Mouse (Mus musculus) spleen, postnatal 10 days (tissue): ENCODE results near the gene Sh2b1.
A peak's percentile ranks its signal among the peaks of the same experiment; 100 is the strongest.

Experiments
- DNase-seq, 2 experiments: peaks; one replicate each; pipeline ENCODE4 v3.0.0; 2021 to 2022; ENCODE audit warnings: low spot score in 2 of 2

Sh2b1 gene

DNA sequence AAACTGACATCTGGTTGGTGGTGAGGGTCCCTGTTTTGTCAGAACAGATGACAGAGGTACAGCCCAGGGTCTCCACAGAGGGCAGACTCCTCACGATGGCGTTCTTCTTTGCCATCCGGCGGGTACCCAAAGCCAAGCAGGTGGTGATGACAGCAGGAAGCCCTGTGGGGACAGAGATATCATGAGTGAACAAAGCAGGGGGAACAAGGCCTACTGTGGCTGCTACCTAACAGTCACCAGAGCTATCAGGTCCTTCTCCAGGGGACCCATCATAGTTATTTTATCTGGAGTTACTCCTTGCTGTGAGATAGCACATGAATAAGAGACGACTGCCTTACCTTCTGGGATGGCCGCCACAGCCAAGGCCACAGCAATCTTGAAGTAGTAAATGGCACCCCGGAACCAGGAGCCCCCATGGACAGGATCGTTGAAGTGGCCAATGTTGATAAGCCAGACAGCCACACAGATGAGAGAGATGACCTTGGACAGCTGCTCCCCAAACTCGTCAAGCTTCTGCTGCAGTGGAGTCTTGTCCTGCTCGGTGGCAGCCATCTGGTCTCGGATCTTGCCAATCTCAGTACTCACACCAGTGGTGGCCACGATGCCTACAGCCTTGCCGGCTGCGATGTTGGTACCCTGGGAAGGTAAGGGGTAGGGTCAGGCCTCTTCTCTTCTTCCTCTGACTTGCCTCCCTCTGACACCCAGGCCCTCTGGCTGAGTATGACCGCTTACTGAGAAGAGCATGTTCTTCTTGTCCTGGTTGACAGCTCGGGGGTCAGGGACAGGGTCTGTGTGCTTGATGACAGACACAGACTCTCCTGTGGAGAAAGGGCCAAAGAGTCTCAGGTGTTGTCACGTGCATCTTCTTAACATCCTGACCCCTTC lies 18.6 kb downstream of the Sh2b1 start:
- DNase-seq: no peak

DNA sequence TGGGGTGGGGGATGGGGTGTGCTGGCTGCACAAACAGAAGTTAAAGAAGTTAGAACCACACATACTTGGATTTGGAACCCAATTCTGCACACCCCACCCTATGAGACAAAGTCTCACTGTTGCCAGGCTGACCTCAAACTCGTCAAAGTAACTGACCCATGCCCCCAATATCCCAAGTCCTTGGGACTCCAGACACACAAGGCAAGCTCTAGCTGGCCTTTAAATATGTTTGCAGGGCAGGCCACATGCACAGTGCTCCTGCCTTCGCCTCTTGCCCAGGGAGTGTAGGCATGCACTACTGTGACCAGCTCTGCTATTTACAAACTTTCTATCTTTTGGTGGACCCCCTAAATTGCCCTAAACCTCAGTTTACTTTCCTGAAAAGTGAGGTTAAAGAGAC lies 20.0 kb downstream of the Sh2b1 start:
- no peak for DNase-seq

DNA sequence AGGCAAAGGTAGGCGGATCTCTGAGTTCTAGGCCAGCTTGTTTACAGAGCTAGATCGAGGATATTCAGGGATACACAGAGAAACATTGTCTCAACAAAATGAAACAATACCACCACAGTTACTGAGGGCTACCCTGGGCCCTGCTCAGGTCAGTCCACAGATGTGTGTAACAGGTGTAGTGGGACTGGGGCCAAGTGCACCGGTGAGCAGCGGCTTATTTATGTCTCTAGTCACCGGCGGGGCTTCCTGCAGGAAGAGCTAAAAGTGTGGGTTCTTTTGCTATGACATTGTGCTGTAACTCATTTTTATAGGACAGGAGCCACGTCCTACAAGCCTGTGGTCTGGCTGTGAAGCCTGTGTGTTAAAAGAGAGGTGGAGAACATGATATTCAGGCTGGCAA lies 21.4 kb downstream of the Sh2b1 start:
- DNase-seq: no peak

DNA sequence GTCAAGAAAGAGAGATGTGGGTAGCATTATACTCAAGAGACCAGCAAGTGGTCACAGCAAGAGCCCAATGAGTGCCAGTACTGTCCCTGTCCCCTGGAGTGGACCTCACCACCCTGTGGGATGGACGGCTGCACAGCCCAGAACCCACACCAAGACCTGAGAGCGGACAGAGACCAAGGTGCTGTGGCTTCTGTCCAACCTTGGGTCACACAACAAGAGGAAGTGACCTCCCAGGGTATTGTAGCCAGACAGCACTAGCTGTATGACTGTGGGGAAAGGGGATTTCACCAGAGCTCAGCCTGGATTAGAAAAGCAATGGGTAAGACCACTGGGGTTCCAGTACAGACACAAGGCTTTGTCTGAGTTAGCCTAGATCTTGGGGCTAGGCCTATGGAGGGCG lies 23.0 kb downstream of the Sh2b1 start:
- DNase-seq: no peak

DNA sequence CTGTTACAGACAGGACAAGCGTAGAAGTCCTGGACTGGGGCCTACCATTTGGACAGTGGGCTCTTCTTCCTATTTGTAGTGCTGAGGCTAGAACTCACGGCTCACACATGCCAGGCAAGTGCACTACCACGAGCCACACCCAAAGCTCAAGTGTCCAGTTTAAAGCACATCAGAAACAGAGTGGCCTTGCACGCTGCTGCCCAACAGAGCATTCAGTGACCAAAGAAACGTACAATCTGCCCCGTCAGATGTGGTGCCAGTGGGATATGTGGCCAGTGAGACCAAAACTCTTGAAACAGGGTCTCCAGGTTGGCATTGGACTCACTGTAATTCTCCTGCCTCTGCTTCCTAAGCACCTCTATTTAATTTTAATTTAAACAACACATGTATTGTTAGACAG lies 24.6 kb downstream of the Sh2b1 start:
- DNase-seq: no peak

DNA sequence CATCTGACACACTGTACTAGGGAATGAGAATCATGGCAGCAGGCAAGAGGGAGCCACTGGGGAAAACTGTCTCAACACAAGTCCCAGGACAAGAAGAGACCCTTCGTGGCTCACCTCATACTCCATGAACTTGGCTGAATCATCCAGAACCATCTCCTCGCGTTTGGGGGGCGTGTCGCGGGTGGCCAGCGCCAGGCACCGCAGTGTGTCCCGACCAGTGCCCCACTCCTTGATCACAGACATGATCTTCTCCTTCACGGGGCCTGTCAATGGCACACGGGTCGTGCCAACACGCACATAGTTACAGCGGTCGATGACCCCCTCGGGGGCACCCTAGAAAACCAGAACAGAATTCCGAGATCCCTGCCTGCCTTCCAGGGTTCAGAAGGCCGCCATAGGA lies 25.2 kb downstream of the Sh2b1 start:
- DNase-seq: no peak

DNA sequence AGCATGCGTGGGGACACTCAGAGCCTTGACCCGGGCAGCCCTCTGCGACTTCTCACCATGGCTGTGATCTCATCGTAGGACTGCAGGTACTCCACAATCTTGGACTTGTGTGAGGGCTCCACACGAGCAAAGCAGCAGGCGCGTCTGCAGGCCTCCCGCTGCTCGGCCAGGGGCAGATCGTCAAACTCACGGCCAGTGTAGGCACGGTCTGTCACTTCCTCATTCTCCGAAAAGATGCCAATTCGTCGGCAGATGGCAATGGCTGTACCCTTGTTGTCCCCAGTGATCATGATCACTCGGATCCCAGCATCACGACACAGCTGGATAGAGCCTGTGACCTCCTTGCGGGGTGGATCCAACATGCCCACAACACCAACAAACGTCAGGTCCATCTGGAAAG lies 26.7 kb downstream of the Sh2b1 start:
- no peak for DNase-seq

DNA sequence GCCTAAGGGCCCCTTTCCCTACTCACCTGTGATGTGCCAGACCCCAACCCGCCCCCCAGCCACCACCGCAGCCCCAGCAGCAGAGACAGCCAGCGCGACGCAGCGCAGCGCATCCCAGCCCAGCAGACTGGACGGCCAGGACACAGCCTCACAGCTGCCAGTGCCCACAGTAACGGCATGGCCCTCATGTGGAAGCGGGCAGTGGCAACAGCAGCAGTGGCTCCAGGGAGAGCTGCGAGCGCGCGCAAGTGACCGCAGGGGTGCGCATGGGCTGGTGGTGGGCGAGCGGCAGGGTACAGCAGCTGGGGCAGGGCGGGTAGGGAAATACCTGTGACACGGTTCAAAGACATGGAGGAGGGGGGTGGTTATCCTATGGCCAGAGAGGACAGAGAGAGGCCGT lies 29.0 kb downstream of the Sh2b1 start:
- DNase-seq: no peak

DNA sequence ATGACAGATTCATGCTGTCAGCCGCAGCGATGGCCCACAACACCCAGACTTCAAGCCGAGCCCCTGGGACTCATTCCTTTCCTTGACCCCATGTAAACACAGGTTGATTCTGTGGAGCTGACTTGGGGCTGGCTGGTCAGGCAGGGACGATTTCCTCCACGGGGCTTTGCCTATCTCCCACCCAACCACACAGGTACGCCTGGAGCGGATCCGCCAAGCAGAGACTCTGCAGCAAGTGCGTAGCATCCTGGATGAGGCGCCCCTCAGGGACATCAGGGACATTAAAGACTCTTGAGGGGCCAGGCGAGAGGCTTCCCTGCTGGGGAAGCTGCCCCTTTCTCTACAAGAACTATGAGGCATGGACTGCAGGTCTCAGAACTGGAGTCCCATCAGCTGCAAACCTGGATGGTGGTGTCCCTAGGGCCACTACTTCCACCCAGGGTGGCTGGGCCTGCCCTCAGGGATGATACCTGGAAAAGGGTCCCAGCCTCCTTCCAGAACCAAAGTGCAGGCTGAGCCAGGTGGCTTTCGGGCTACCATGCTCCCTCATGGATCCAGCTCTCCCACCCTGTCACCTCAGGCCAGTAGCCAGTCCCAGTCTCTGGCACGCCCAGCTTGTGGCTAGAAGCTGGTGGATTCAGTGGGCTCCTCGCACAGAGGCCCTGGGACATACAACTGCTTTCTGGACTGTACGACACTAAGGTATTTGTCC lies 30.0 kb downstream of the Sh2b1 start:
- DNase-seq: no peak

DNA sequence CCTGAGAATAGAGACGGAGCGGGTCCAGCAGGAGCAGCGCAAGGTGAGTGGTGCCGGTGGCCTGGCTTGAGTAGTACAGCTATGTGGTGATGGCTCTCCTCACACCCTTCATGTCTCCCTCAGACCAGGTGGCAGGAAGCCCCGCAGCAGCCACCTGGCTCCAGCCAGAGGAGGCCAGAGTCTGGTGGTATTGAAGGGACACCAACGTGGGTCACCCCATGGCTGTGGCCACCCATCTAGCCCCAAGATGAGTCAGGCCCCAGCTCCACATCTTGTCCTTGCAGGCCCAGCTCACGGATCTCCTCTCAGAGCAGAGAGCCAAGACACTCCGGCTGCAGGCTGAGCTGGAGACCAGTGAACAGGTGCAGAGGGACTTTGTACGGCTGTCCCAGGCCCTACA lies 30.7 kb downstream of the Sh2b1 start:
- DNase-seq: no peak

DNA sequence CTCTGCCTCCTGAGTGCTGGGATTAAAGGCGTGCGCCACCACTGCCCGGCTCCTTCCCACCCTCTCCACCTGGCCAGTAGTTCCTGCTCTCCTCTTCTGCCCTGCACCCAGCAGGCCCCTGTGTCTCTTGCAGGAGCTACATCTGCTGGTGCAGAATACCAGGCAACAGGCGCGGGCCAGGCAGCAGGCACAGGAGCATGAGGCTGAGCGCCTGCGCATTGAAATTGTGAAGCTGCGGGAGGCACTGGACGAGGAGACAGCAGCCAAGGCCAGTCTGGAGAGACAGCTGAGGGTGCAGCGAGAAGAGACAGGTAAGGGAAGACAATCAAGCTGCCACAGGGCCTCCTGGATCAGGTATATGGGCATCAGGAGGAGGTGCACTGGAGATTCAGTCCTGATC lies 31.2 kb downstream of the Sh2b1 start:
- DNase-seq: no peak

DNA sequence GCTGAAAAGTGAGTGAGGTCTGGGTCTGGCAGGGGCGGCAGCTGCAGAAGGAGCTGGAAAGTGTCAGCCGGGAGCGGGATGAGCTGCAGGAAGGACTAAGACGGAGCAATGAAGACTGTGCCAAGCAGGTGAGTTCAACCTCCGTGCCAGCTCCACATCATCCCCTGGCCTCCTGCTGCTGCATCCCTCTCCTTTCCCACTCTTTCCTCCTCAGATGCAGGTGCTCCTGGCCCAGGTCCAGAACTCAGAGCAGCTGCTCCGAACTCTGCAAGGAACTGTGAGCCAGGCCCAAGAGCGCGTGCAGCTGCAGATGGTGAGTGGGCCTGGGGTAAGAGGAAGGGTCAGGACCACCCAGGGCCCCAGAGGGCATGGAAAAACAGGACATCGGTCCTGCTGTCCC lies 35.1 kb downstream of the Sh2b1 start:
- no peak for DNase-seq

DNA sequence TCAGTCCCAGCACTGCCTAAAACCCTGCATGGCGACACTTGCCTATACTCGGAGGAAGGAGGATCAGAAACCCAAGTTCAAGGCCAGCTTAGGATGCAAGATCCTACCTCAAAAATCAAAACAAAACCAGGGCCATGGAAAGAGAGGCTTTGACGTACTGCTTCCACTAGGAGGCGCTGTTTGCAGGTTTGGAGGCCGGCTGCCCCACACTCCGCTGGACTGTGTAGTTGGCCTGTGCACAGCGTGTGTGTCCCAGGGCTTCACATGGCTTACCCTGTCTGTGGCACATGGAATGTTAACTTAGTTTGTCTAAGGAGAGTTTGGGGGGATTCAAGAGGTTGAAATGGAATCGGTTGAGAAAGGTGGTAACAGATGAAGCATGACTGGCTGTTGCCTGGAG lies 38.4 kb downstream of the Sh2b1 start:
- peak; percentile 58 to 81 for DNase-seq

DNA sequence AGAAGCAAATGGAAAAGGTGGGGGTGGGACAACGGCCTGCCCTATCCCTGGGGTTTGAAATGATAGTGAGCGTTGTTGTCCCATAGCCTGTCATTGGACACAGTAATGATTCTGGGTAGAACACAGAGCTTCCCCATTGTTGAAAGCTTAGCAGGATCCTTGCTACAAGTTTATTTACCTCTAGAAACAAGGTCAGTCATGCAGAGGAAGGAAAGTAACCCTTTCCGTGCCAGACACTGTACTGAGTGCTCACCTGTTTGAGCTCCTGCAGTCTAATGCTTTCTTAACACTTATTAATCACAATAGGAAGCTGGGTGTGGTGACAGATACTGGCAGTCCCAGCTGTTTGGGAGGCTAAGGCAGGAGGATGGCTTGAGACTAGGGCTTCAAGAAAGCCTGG lies 39.4 kb downstream of the Sh2b1 start:
- DNase-seq: no peak

DNA sequence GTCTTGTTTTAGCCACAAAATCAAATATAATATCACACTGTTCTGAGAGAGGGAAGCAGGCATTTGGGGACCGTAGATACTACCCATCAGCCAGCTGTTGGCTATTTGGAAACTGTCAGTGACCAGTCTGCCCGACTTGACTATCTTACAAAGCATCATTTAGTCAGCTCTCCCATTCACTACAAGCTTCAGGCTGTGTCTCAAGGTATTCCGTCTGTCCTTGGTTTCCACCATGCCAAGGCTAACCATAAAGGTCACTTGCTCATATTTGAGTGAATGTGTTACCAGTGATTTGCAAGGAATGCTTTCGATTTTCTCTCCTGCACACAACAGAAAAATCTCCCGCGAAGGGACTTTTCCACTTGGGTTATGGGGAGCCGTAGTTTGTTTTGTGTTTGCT lies 40.5 kb downstream of the Sh2b1 start:
- DNase-seq: no peak

DNA sequence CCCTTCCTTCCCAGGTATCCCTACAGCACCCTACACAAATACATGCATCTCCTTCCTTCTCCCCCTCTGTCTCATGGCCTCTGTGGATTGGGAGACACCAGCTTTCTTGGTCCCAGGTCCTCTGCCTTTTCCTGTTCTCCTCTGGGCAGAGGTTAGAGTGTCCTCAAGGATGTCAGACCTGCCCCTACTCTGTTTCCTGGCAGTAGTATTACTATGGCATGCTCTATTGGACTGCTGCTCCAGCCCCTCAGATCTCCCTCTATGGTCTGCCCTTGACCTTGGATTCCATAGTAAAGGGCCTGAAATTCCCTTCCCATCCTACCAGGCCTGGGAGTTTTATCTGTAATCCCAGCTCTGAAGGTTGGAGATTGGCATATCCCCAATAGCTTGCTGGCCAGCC lies 45.1 kb downstream of the Sh2b1 start:
- no peak for DNase-seq

DNA sequence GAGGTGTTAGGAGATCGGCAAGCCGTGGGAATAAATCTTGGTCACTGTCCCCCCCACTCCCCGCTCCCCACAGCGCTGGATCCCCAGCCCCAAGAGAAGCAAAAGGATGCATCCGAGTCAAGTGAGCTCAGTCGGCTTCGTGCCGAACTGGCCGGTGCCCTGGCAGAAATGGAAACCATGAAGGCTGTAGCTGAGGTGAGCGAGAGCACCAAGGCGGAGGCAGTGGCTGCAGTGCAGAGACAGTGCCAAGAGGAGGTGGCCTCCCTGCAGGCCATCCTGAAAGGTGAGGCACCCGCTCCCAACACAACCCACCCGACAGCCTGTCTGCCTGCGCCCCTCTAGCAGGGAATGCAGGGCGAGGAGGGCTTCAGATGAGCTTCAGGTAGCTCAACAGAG lies 45.7 kb downstream of the Sh2b1 start:
- DNase-seq: no peak

DNA sequence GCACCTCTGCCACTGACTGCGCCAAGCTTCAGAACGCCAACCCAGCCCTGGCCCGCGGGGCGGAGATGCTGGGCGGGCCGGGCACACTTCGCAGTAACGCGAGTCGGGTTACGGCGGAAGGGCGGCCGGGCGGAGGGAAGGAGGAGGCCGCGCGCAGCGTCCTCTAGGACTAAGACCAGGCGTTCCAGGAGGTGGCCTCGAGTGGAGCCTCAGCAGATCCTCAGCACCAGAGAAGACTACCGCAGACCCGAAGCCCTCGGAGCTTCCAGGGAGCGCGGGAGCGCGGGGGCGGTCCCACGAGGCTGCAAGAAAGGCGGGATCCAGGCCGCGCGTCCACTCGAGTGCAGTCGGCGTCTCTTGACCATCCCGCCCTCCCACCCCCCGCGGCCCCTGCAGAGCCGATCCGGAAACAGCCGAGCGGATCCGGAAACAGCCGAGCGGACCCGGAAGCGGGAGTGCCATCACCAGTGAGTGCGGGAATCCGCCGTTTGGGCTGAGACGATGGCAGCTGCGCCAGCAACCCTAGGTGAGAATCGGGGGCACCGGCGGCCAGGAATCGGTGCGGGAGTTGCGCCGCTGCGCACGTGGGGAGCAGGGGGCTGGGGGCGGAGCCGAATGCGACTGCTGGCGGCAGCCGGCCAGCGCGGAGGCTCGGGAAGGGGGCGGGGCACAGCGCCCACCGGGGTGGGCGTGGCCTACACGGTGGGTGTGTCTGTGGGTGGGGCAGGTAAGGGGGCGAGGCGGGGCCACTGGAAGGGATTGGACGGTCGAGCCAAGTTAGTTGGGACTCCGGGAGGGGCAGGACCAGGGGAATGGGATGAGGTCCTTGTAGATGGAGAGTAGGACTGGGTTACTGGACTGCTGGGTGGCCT lies 46.4 kb downstream of the Sh2b1 start, which contains the start of gene Rabep2:
Gene Rabep2 (plus strand): TSS at position 129 of the 872 bp plus-strand sequence.
- peak; percentile 84 to 90 for DNase-seq

DNA sequence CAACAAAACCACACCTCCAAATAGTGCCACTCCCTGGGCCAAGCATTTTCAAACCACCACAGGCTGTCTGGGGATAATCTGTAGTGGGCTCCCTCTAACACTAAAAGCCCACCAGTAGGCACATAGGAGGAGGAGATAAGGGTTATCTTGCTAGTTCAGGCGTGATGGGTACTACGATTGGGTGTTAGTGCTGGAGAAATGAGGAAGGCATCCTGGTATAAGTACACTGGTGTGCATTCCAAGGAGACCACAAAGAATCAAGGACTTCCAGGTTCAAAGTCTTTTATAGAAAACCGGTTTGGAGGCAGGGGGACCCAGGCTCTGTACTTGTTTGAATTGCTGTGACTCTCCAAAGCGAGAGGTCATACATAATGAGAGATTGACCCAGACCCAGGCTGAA lies 47.1 kb downstream of the Sh2b1 start:
- DNase-seq: no peak

DNA sequence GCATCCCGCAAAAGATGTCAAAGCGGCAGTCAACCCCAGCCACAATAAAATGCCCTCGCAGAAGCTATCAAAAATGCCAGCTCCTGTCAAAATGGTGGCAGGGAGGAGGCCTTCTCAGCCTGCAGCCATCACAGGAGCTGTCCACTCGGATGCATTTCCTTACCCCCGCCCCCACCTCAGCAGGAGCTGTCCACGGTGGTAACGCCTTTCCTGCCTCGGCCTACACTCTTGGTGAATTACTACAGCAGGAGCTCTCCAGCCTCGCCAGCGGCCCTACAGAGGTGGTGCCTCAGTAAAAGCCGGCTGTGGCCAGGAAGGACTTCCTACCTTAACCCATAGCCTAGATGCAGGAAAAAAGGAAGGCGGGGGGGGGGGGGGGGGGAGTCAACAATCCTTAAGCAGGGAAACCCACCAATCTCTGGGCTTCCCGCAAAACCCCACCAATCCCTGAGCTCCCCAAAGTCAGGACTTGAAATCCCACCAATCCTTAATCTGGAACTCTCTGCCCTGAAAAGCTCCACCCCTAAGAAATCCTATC lies 47.8 kb downstream of the Sh2b1 start:
- DNase-seq: no peak

DNA sequence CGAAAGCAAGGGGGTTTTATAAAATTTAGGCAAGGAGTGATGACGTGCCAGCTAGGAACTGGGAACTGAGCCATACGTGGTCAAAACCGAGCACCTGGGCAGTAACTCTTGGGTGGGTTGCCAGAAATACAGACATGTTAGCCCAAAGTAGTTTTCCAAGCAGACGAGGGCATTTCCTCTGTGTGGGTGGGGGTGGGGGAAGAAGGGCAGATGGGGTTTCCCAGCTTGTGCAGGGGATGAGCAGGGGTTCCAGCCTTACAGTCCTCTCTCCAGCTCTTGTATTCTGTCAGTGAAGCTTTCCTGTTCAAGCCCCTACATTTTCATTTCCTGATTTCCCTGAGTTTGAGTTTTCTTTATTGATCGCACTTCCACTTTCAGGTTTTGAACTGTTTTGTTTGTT lies 51.1 kb downstream of the Sh2b1 start:
- DNase-seq: no peak

DNA sequence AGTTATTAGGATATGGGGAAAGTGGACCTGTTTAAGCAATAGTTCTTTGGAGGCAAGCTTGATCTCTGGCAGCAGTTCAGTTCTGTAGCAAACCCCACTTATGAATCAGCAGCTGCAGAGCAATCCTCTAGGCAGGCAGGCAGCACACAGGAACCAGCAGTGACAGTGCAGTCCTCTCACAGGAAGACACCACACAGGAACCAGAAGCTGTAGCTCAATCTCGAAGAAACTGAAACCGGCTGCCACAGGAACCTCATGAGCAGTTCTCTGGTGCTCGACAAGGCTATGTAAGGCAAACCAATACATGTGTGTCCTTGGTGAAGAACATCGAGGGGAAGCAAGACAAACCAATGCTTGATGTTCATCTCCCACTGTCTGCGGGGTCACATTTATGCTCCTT lies 53.5 kb downstream of the Sh2b1 start:
- peak in 1 of 2 experiments; percentile 46 for DNase-seq
